Mouse (Mus musculus) heart, postnatal 36 days (tissue): Measurements from ENCODE around the gene Lrrc43. TPM values are rescaled to one million over a fixed set of nuclear protein-coding genes. Genes with fewer than 3 reads are reported as not detected.

Source experiments
- DNase-seq, 2 experiments: peaks; one replicate each; pipeline ENCODE4 v3.0.0; 2021 to 2022
- intact Hi-C: fragments of 180-260 bp; cut with DNase I; formaldehyde crosslinking; loops from one replicate; pipeline ENCODE4 v1.15.1; 2025
- microRNA-seq, 2 experiments: library from miRNA; unstranded; fragments of <30 nt; microRNA quantifications; one replicate each; pipeline ENCODE4 v1.2.0; 2021; ENCODE audit warnings: borderline number of aligned reads in 2 of 2
- total RNA-seq, 2 experiments: library from RNA; stranded (reverse); gene quantifications; 2 replicates each; pipeline ENCODE4 v1.2.3; 2021

Gene Lrrc43
- total RNA-seq, 2 experiments from 2014 or later: not detected

- DNase-seq: no peak
- intact Hi-C loops: no loop called here
Observed at GRCm38 (mm10) chr5:123512102-123512501, 23.0 kb downstream of the Lrrc43 start.

GRCm38 (mm10) chr5:123514871-123515270 is 25.8 kb downstream of the Lrrc43 start:
- no peak for DNase-seq
- intact Hi-C loops: no loop called here

GRCm38 (mm10) chr5:123520666-123521065 is 31.6 kb downstream of the Lrrc43 start:
- intact Hi-C loops: loop anchor here (5.0 kb wide), 1 partner anchor 78 kb away; no protein-coding TSS in a partner anchor
- no peak for DNase-seq

GRCm38 (mm10) chr5:123521621-123522020 is 32.5 kb downstream of the Lrrc43 start:
- intact Hi-C loops: loop anchor here (5.0 kb wide), 1 partner anchor 79 kb away; no protein-coding TSS in a partner anchor
- no peak for DNase-seq

- intact Hi-C loops: loop anchor here (5.0 kb wide), 1 partner anchor 80 kb away; no protein-coding TSS in a partner anchor
- no peak for DNase-seq
Observed at GRCm38 (mm10) chr5:123522166-123522565, 33.1 kb downstream of the Lrrc43 start.

GRCm38 (mm10) chr5:123523692-123524392 is 34.7 kb downstream of the Lrrc43 start, which contains the start of gene Diablo:
Gene Diablo (minus strand): TSS chr5:123524176.
- intact Hi-C loops: loop anchor here (5.0 kb wide), 1 partner anchor 82 kb away; no protein-coding TSS in a partner anchor
- peak; percentile 98 for DNase-seq

GRCm38 (mm10) chr5:123524393-123524750 is 35.3 kb downstream of the Lrrc43 start:
- no peak for DNase-seq
- intact Hi-C loops: loop anchor here (5.0 kb wide), 1 partner anchor 82 kb away; no protein-coding TSS in a partner anchor

- intact Hi-C loops: no loop called here
Observed at GRCm38 (mm10) chr5:123525281-123525680, 36.2 kb downstream of the Lrrc43 start, which contains the start of gene Gm49027. Gene Gm49027 (minus strand): TSS chr5:123525488.

GRCm38 (mm10) chr5:123525916-123526495 is 36.9 kb downstream of the Lrrc43 start:
- no peak for DNase-seq
- intact Hi-C loops: no loop called here

More at GRCm38 (mm10) chr5:123525281-123525680, 36.2 kb downstream of the Lrrc43 start, which contains the start of gene Gm49027:
- DNase-seq: no peak

- intact Hi-C loops: no loop called here
- no peak for DNase-seq
Observed at GRCm38 (mm10) chr5:123528641-123529040, 39.5 kb downstream of the Lrrc43 start.

GRCm38 (mm10) chr5:123530056-123530455 is 41.0 kb downstream of the Lrrc43 start:
- intact Hi-C loops: no loop called here
- no peak for DNase-seq

GRCm38 (mm10) chr5:123533801-123534200 is 44.7 kb downstream of the Lrrc43 start:
- intact Hi-C loops: no loop called here
- DNase-seq: no peak

- peak in 1 of 2 experiments; percentile 0 for DNase-seq
- intact Hi-C loops: no loop called here
Observed at GRCm38 (mm10) chr5:123555693-123556092, 66.6 kb downstream of the Lrrc43 start.

GRCm38 (mm10) chr5:123556451-123556850 is 67.3 kb downstream of the Lrrc43 start:
- intact Hi-C loops: no loop called here
- DNase-seq: peak; percentile 50 to 62

Small RNA genes lying within 50 kb of the gene (microRNA-seq; reads per million reads assigned to microRNA genes)
- gene Mir7647: 3.4 to 4.3 reads per million in 2 experiments

Other genes starting within 250 kb of the Lrrc43 start
- 1 to 10 TPM in 1 of 2 experiments, under 1 TPM in 1; 0.97 to 1.4 TPM for gene Wdr66, start 237.2 kb upstream of the Lrrc43 start, total RNA-seq
- gene Bcl7a, start 145.5 kb upstream of the Lrrc43 start, total RNA-seq: 10 to 100 TPM in 1 of 2 experiments, 1 to 10 TPM in 1; 7.1 to 12.3 TPM
- 10 to 100 TPM; 30.4 to 31.8 TPM for gene Mlxip, start 94.5 kb upstream of the Lrrc43 start, total RNA-seq
- not detected for gene Il31, start 184 bp downstream of the Lrrc43 start, total RNA-seq
- gene B3gnt4, start 21.2 kb downstream of the Lrrc43 start, total RNA-seq: not detected
- gene Diablo, start 34.9 kb downstream of the Lrrc43 start, total RNA-seq: 10 to 100 TPM; 63.0 to 67.5 TPM
- gene Gm49027, start 36.2 kb downstream of the Lrrc43 start, total RNA-seq: not detected
- gene Vps33a, start 83.7 kb downstream of the Lrrc43 start, total RNA-seq: 10 to 100 TPM; 31.1 to 44.9 TPM
- gene Clip1, start 195.3 kb downstream of the Lrrc43 start, total RNA-seq: 100 to 1,000 TPM; 164 to 217 TPM
- gene Zcchc8, start 231.8 kb downstream of the Lrrc43 start, total RNA-seq: 10 to 100 TPM; 22.6 to 25.0 TPM